Mouse (Mus musculus) heart, postnatal 36 days (tissue): ENCODE results near the gene Sap18. TPM values are rescaled to one million over a fixed set of nuclear protein-coding genes. Genes with fewer than 3 reads are reported as not detected.
"Not testable (repeated sequence)": the region's sequence is repeated elsewhere in the genome, so short reads cannot be mapped to it uniquely, and the experiment has no call there.

Experiments
- DNase-seq, 2 experiments: peaks; one replicate each; pipeline ENCODE4 v3.0.0; 2021 to 2022
- intact Hi-C: fragments of 180-260 bp; cut with DNase I; formaldehyde crosslinking; loops from one replicate; pipeline ENCODE4 v1.15.1; 2025
- microRNA-seq, 2 experiments: library from miRNA; unstranded; fragments of <30 nt; microRNA quantifications; one replicate each; pipeline ENCODE4 v1.2.0; 2021; ENCODE audit warnings: borderline number of aligned reads in 2 of 2
- total RNA-seq, 2 experiments: library from RNA; stranded (reverse); gene quantifications; 2 replicates each; pipeline ENCODE4 v1.2.3; 2021

The Sap18 gene
- total RNA-seq, 2 experiments from 2014 or later: 81.8 to 89.4 TPM

DNA sequence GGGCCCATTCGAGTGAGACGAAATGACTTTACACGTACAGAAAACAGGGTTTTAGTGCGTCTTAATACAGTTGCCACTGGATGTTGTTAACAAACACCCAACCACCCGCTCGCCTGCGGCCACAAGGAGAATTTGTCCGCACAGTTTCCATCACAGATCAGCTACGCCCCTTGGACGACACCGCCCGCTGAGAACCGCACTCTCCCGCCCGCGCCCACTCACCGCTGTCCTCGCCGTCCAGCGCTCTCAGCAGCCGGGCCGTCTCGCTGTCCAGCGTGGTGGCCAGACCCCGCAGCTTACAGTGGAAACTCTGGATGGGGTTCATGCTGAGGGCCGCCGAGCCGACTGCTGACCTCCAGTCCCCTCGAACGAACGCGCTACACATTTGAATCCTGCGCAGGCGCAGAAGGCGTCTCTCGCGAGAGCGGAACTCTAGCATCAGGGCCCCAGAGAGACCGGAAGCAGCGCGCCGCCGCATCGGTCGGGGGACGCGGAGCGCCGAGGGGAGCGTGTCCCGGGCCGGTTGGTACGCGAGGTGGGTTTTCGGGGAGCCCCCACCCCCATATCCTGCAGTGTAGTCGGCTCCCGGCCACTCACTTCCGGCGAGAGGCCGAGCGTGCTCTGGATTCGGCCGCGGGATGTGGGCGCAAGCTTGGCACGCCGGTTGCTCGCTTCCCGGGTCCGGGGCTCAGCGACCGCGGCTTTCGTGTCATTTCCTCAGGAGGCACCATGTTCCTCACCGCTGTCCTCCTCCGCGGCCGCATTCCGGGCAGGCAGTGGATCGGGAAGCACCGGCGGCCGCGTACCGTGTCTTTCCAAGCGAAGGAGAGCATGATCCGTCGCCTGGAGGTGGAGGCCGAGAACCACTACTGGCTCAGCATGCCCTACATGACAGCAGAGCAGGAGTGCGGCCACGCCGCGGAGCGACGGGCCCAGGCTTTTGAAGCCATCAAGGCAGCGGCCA, 28.1 kb downstream of the Sap18 start, which contains the start of the genes Ska3 and Mrpl57:
Gene Ska3 (minus strand): TSS at position 398 of the 964 bp plus-strand sequence.
Gene Mrpl57 (plus strand): TSS at position 447 of the 964 bp plus-strand sequence.
- DNase-seq: peak; percentile 93 to 95
- intact Hi-C loops: loop anchor here (2.0 to 10.0 kb wide), 7 partner anchors 27 to 1376 kb away; partner anchors contain the start of genes Ift88, Micu2, Rcbtb1 and Sap18

DNA sequence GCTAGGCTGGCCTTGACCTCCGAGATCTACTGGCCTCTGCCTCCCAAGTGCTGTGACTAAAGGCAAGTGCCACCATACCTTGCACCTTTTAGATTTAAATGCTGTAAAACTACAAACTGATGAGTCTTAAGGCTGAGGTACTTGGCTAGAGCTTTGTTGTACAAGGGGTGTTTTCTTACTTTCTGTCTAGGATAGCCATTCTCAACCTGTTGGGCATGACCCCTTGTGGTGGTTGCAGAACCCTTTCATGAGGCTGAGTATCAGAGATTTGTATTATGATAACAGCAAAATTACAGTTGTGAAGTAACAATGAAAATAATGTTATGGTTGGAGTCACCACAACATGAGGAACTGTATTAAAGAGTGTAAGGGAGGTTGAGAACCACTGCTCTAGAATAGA, 29.3 kb downstream of the Sap18 start:
- DNase-seq: no peak
- intact Hi-C loops: loop anchor here (2.0 to 10.0 kb wide), 7 partner anchors 28 to 1375 kb away; partner anchors contain the start of genes Ift88, Micu2, Rcbtb1 and Sap18

DNA sequence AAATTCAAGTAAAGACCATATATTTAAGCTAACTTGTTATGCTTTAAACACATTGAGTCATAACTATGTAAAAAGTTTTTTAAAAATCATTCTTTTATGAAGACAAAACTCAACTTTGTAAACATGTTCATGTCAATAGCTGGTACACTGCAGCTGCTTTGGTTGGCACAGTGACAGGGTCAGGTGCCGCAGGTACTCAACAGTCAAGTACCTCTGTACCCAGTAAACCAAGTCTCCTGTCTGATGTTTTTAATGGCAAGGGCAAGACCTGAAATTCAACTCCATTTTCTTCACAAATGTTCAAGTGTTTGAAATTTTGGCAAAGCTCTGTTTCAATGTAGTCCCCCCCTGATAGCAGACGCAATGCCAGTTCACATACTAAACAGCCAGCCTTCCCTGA, 35.5 kb downstream of the Sap18 start:
- DNase-seq: no peak
- intact Hi-C loops: no loop called here

DNA sequence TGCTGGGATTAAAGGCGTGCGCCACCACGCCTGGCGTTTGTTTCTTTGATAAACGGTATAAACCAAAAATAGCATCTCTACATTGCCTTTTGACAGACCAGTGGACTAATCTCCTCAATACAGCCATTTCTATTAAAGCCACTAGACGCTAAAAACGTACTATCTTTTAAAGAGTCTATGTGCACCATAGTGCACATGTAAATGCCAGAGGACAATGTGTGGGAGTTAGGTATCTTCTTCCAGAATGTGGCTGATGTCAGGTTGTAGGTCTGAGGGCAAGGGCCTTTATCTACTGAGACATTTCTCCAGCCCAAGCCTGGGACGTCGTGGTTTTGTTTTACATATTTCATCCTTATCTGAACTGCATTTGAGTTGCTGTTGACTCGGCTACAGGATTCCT, 37.2 kb downstream of the Sap18 start:
- DNase-seq: no peak
- intact Hi-C loops: no loop called here

DNA sequence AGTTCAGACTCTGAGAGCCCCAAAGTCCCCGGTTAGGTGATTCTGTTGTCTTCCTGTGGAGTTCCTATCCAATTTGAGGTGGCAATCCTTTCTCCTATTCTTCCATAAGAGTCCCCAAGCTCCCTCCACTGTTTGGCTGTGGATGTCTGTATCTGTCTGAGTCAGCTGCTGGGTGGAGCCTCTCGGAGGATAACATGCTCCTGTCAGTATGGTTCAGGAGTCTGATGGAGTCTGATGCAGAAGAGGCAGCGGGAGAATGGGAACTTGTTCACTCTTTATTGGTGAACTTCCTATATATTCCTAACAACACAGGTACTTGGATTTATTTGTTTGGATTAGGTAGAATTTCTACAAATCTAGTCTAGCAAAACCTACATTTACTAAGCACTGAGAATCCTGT, 46.6 kb downstream of the Sap18 start:
- no peak for DNase-seq
- intact Hi-C loops: no loop called here

DNA sequence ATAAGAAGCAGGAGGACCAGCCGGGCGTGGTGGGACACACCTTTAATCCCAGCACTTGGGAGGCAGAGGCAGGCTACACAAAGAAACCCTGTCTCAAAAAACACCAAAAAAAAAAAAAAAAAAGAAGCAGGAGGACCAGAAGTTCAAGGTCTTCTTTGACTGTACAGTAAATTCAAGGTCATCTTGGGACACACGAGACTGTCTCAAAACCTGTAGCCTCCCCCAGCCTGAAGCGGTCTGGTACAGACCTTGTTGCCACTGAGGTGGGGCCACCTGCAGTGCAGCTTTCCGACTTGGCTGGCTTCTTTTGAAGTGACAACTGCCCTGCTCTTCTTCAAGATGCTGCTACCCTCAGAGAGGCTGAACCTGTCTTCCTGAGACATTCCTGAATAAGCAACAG, 50.1 kb downstream of the Sap18 start:
- intact Hi-C loops, DNase-seq: not testable (repeated sequence)

DNA sequence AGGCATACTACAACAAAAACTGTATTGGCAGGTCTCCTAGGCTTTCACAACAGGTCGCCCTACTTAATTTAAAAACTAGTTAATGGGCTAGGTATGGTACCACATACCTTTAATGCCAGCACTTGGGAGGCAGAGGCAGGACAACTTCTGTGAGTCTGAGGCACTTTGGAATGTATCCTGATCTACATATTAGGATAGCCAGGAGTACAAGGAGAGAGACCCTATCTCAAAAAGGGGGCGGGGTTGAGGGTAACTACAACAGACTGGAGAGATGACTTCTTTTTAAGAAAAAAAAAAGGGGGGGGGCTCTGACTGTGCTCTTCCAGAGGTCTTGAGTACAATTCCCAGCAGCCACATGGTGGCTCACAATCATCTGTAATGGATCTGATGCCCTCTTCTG, 50.7 kb downstream of the Sap18 start:
- DNase-seq: no peak
- intact Hi-C loops: no loop called here

DNA sequence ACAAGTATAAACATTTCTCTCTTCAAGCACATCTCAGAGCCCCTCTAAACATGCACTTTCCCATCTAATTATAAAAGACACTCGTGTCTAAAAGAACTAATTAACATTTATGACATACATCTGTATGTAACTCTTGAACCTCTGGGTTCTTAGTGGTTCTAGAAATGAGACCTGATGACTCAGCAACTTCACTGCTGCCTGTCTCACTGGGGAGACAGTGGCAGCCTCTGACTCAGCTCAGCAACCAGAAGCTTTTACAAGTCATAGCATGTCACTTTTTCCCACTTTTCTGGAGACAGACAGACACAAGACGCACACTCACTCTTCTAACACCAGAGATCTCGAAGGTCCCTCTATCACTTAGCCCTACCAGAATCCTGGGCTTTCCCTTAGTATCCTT, 52.4 kb downstream of the Sap18 start:
- intact Hi-C loops: no loop called here
- DNase-seq: no peak

- intact Hi-C loops: no loop called here
- DNase-seq: no peak
Observed at GRCm38 (mm10) chr14:57852961-57853360, 55.0 kb downstream of the Sap18 start.

- intact Hi-C loops: loop anchor here (5.0 kb wide), 1 partner anchor 51 kb away; no protein-coding TSS in a partner anchor
- not testable (repeated sequence) for DNase-seq
Observed at GRCm38 (mm10) chr14:57856037-57856436, 58.1 kb downstream of the Sap18 start.

Small RNAs within 50 kb of the gene (microRNA-seq; reads per million reads assigned to microRNA genes)
- gene Mir3077: 0 to 0.67 reads per million in 2 experiments

Other genes starting within 250 kb of the Sap18 start
- 10 to 100 TPM; 30.6 to 33.2 TPM for gene Eef1akmt1, start 226.6 kb upstream of the Sap18 start, total RNA-seq
- gene Xpo4, start 132.8 kb upstream of the Sap18 start, total RNA-seq: 10 to 100 TPM; 10.5 to 12.7 TPM
- gene Gm49361, start 52.1 kb upstream of the Sap18 start, total RNA-seq: 1 to 10 TPM in 1 of 2 experiments, not detected in 1; 2.4 TPM
- 10 to 100 TPM; 33.3 to 38.5 TPM for gene Lats2, start 39.8 kb upstream of the Sap18 start, total RNA-seq
- under 1 TPM; 0.22 to 0.47 TPM for gene Ska3, start 28.0 kb downstream of the Sap18 start, total RNA-seq
- 10 to 100 TPM; 71.7 to 73.0 TPM for gene Mrpl57, start 28.1 kb downstream of the Sap18 start, total RNA-seq
- gene Zdhhc20, start 92.1 kb downstream of the Sap18 start, total RNA-seq: 1 to 10 TPM; 8.3 to 10.0 TPM
- 10 to 100 TPM; 74.9 to 81.6 TPM for gene Micu2, start 201.1 kb downstream of the Sap18 start, total RNA-seq